Mouse (Mus musculus) embryonic facial prominence, embryonic 12.5 days (tissue): ENCODE results near the gene Pex1. TPM values are rescaled to one million over a fixed set of nuclear protein-coding genes. Genes with fewer than 3 reads are reported as not detected.

Source experiments
- ATAC-seq: fragments of 200-750 bp; cut with Nextera tagmentation; 2 replicates; pipeline ENCODE4 v1.8.0; 2017; ENCODE audit not compliant: insufficient number of reproducible peaks, insufficient read depth, low FRiP score, low TSS enrichment
- H3K27ac ChIP-seq: fragments of 300-500 bp; sonication (generic); 2 replicates; pipeline ENCODE4 v1.5.1; 2016; ENCODE audit warnings: mild to moderate bottlenecking
- H3K27me3 ChIP-seq: fragments of 300-500 bp; sonication (generic); 2 replicates; pipeline ENCODE4 v1.6.1; 2016; ENCODE audit warnings: mild to moderate bottlenecking, moderate library complexity
- H3K36me3 ChIP-seq: fragments of 300-500 bp; sonication (generic); 2 replicates; pipeline ENCODE4 v1.6.1; 2016; ENCODE audit warnings: mild to moderate bottlenecking
- H3K4me1 ChIP-seq: fragments of 300-500 bp; sonication (generic); 2 replicates; pipeline ENCODE4 v1.6.1; 2016
- H3K4me2 ChIP-seq: fragments of 300-500 bp; sonication (generic); replicated peaks from 2 replicates; pipeline ENCODE4 v1.6.1; 2016; ENCODE audit warnings: mild to moderate bottlenecking, moderate library complexity
- H3K4me3 ChIP-seq: fragments of 300-500 bp; sonication (generic); 2 replicates; pipeline ENCODE4 v1.5.1; 2016; ENCODE audit warnings: mild to moderate bottlenecking
- H3K9ac ChIP-seq: fragments of 300-500 bp; sonication (generic); 2 replicates; pipeline ENCODE4 v1.6.1; 2016; ENCODE audit warnings: mild to moderate bottlenecking, moderate library complexity
- H3K9me3 ChIP-seq: fragments of 300-500 bp; sonication (generic); 2 replicates; pipeline ENCODE4 v1.6.1; 2016; ENCODE audit warnings: mild to moderate bottlenecking, moderate library complexity
- WGBS: fragments of 180-500 bp; shearing (Covaris S2); methylation state at CpG from one replicate; pipeline ENCODE4 v1.1.7; 2016; 5-methylcytosine and 5-hydroxymethylcytosine counted together
- polyA plus RNA-seq: library from polyadenylated mRNA; unstranded; fragments of >200 nt; fragmentation: Nextera tagmentation; extraction: Ambion mirVana; gene quantifications from 2 replicates; pipeline ENCODE4 v1.2.1, GENCODE M21; 2016

The Pex1 gene
- polyA plus RNA-seq = 16.7 and 20.8 TPM in 2 replicates

DNA sequence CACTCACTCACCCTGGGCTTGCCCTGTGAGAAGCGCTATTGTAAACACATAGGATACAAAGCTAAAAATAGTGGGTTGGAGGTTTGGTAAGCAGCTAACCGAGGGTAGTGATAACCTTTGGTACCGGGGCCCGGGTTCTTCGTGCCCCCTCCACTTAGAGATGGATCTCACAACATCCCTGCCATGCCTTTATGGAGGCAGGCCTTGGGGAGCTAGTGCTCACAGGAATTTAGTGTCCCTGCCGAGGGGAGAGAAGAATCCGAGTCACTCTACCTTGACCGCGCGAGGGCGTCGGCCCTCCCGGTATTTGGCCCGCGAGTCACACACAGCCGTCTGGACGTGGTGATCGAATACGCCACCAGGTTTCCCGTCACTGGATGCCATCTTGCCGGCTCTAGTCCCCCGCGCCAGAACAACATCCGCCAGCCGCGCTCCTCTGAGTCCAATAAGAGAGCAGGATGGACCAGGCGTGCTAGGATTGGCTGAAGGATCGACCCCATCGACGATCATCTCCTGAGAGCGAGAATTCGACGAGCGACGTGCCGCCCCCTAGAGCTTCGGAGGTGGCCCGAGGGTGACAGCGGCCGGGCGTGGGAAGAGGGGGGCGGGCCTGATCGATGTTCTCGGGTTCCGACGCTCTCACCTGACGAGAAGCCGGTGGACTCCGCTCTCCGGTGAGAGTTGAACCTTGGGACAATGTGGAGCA, at the start of gene Pex1:
Pex1 (plus strand) TSS at position 374 of the 706 bp plus-strand sequence.
- under 1% methylated on average over 50 of the region's 50 CpGs for WGBS
- H3K9me3 ChIP-seq = no peaks in the 10 kb centered on the region
- H3K4me3 ChIP-seq = peak within 1 kb of the TSS; percentile 83
- H3K27ac ChIP-seq = peak within 1 kb of the TSS; percentile 26; the same call in 1 of the 2 replicates
- peaks cover 13% of the 10 kb centered on the region; the same call in 1 of the 2 replicates for H3K36me3 ChIP-seq
- H3K4me2 ChIP-seq = peak within 1 kb of the TSS; percentile 76
- ATAC-seq = peak; percentile 97
- H3K4me1 ChIP-seq = peaks cover 11% of the 10 kb centered on the region
- H3K27me3 ChIP-seq = no peaks in the 10 kb centered on the region
- H3K9ac ChIP-seq = peak within 1 kb of the TSS; percentile 69

DNA sequence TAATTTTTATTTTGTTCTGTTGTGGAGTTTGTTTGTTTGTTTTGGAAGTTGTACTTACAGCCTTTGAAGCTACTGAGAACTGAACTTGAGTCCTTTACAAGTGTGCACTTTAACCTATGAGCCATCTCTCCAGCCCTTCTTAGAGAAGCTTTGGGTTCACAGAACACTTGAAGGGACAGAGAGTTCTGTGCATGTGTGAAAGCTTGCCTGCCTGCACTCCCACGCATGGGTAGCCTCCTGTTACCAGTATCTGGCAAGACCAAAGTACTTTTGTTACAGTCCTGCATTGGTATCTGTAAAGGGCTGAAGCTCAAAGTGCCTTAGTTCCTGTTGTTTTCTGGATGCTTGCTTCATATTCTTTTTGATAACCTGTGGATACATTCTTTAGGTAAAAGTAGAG, 49.6 kb upstream of the Pex1 start:
- H3K27me3 ChIP-seq = no peaks in the 10 kb centered on the region
- H3K4me1 ChIP-seq = peaks cover 13% of the 10 kb centered on the region
- no peaks in the 10 kb centered on the region for H3K9me3 ChIP-seq
- H3K9ac ChIP-seq = no peak overlapping the region
- WGBS = 88% methylated on average over 1 of the region's 1 CpGs
- H3K4me3 ChIP-seq = no peak overlapping the region
- no peak overlapping the region for H3K4me2 ChIP-seq
- H3K36me3 ChIP-seq = peaks cover 6% of the 10 kb centered on the region; the same call in 1 of the 2 replicates
- no peak overlapping the region for H3K27ac ChIP-seq
- ATAC-seq = no peak

DNA sequence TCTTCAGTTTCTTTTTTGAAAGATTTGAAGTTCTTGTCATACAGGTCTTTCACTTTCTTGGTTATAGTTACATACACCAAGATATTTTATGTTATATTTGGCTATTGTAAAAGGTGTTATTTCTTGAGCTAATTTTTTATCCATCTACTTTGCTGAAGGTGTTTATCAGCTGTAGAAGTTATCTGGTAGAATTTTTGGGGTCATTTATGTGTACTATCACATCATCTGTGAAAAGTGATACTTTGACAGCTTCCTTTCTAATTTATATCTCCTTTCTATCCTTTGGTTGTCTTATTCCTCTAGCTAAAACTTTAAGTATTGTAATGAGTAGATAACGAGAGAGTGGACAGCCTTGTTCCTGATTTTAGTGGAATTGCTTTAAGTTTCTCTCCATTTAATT, 44.4 kb upstream of the Pex1 start:
- ATAC-seq = no peak
- H3K36me3 ChIP-seq = peaks cover 23% of the 10 kb centered on the region
- H3K9ac ChIP-seq = no peak overlapping the region
- no peak overlapping the region for H3K27ac ChIP-seq
- no peaks in the 10 kb centered on the region for H3K4me1 ChIP-seq
- H3K27me3 ChIP-seq = no peaks in the 10 kb centered on the region
- 93% methylated on average over 1 of the region's 1 CpGs for WGBS
- H3K4me2 ChIP-seq = no peak overlapping the region
- H3K4me3 ChIP-seq = no peak overlapping the region
- no peaks in the 10 kb centered on the region for H3K9me3 ChIP-seq

DNA sequence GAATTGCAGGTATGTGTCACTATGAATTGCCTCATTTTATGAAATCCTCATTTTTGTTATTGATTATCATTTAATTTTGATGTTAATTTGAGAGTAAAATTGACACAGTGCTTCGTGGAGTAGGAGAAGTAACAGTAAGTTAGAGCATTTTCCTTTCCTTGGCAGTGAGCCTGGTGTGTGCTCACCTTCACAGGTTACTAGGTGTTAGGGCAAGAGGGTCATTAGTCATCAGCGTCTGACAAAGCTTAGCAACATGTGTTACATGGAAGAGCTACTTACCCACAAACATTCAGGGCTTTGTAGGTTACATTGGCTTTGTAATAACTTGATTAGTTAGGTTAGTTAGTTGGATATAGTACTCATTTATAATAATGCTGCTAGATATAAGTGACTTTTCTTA, 41.7 kb upstream of the Pex1 start:
- peaks cover 33% of the 10 kb centered on the region for H3K36me3 ChIP-seq
- H3K27ac ChIP-seq = no peak overlapping the region
- no peak overlapping the region for H3K4me2 ChIP-seq
- no peak overlapping the region for H3K9ac ChIP-seq
- 90% methylated on average over 2 of the region's 2 CpGs for WGBS
- H3K4me1 ChIP-seq = no peaks in the 10 kb centered on the region
- H3K27me3 ChIP-seq = no peaks in the 10 kb centered on the region
- no peak for ATAC-seq
- no peak overlapping the region for H3K4me3 ChIP-seq
- no peaks in the 10 kb centered on the region for H3K9me3 ChIP-seq

DNA sequence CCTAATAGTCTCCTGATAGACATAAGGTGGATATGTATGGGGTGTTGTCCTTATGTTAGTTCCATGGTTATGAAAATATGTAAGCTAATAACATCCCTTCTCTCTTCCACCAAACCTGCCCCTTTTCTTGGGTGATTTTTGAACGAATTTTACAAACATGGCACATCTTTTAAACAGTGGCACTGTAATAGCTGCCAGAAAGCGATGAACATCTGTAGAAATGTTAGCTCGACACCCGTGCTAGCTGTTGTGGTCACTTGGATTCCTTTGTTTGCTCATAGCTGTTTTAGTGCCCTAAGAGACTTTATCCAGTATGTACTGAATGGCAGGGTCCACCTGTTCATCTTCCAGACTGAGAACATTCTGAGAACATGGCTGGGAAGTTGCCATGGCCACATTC, 24.6 kb upstream of the Pex1 start, which contains the start of gene 1700109H08Rik:
1700109H08Rik (plus strand) TSS at position 301 of the 400 bp plus-strand sequence.
- WGBS = 96% methylated on average over 4 of the region's 4 CpGs
- H3K27ac ChIP-seq = no peak within 1 kb of the TSS
- no peaks in the 10 kb centered on the region for H3K27me3 ChIP-seq
- H3K4me3 ChIP-seq = no peak within 1 kb of the TSS
- no peaks in the 10 kb centered on the region for H3K9me3 ChIP-seq
- no peak within 1 kb of the TSS for H3K9ac ChIP-seq
- peaks cover 89% of the 10 kb centered on the region for H3K36me3 ChIP-seq
- H3K4me1 ChIP-seq = no peaks in the 10 kb centered on the region
- no peak for ATAC-seq
- no peak within 1 kb of the TSS for H3K4me2 ChIP-seq

DNA sequence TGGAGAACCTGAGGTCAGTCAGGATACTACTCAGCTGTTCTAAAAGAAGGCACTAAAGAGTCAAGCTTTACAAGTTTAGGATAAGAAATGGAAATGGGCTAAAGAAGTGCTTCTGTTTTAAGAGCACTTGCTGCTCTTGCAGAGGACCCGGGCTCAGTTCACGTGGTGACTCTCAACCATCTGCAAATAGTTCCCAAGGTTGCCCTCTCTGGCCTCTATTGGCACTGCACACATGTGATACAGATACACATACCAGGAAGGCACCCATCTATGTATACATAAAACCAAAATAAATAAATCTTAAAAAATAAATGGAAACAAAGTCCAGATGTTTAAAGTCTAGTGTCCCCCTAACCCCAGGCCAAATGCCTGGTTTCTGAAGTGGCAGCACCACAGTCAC, 21.0 kb upstream of the Pex1 start:
- Histone ChIP-seq H3K9me3 (no peaks in the 10 kb centered on the region), H3K4me2 (no peak overlapping the region), H3K4me1 (no peaks in the 10 kb centered on the region), H3K27ac (no peak overlapping the region), H3K36me3 (peaks cover 92% of the 10 kb centered on the region), H3K27me3 (no peaks in the 10 kb centered on the region), H3K4me3 (no peak overlapping the region), H3K9ac (no peak overlapping the region)
- no peak for ATAC-seq
- 94% methylated on average over 2 of the region's 2 CpGs for WGBS

DNA sequence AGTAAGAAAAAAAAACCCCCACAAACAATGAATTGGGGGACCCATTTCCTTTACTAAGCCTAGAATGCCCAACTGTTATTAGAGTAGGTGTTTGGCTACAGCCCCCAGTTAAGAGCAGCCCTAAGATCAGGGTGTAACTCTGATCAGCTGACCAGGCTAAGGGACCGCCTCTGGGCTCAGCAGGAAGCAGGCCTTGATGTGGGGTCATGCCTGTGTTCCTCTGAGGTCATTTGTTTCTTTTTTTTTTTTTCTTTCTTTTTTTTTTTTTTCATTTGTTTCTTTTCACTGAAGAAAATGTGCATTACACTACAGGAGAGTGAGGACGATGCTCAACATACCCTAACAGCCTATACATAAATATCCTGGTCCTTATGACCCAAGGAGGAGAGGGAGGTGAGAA, 17.9 kb upstream of the Pex1 start:
- H3K27me3 ChIP-seq = no peaks in the 10 kb centered on the region
- H3K9ac ChIP-seq = no peak overlapping the region
- no peaks in the 10 kb centered on the region for H3K9me3 ChIP-seq
- H3K4me3 ChIP-seq = no peak overlapping the region
- peaks cover 91% of the 10 kb centered on the region for H3K36me3 ChIP-seq
- H3K4me1 ChIP-seq = no peaks in the 10 kb centered on the region
- H3K27ac ChIP-seq = no peak overlapping the region
- WGBS = 98% methylated on average over 2 of the region's 2 CpGs
- ATAC-seq = no peak
- no peak overlapping the region for H3K4me2 ChIP-seq

DNA sequence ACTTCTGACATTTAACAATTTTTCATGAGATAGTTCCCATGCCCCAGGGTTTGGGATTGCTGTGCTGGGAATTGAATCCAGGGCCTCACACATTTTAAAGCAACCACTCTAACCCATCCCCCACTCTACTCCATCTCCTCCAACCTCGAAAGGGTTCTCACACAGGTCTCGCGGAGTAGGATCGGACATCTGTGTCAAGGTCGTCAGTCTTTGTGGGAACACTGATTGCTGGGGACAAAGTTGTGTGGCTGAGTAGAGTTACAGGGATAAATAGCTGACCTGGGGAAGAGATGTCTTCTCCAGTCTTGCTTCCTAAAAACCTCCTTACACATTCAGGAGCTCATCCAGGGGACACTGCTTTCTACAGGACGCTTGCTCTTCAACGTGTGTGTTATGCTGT, 16.8 kb upstream of the Pex1 start:
- ATAC-seq = no peak
- Histone ChIP-seq H3K4me2 (no peak overlapping the region), H3K4me1 (no peaks in the 10 kb centered on the region), H3K4me3 (no peak overlapping the region), H3K9me3 (no peaks in the 10 kb centered on the region), H3K27ac (no peak overlapping the region), H3K27me3 (no peaks in the 10 kb centered on the region), H3K9ac (no peak overlapping the region), H3K36me3 (peaks cover 88% of the 10 kb centered on the region)
- WGBS = 94% methylated on average over 7 of the region's 7 CpGs

DNA sequence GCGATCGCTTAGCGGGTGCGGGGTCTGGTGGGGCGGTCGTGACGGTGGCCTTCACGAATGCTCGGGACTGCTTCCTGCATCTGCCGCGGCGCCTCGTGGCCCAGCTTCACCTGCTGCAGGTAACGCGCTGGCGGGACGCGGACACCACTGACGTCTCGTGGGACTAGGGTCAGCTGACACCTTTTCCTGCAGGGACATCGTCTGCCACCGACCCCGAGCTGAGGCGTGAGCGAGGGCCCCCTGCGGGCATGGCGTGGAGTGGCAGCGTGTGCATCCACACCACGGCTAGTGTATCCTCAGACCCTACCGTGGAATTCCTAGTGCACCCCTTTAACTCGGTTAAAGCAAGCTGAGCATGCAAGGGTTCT, 517 bp downstream of the Pex1 start, which contains the start of gene Rbm48:
Rbm48 (minus strand) TSS at position 187 of the 368 bp plus-strand sequence.
- H3K27ac ChIP-seq = peak within 1 kb of the TSS; percentile 26; the same call in 1 of the 2 replicates
- peak; percentile 65 for ATAC-seq
- under 1% methylated on average over 31 of the region's 31 CpGs for WGBS

DNA sequence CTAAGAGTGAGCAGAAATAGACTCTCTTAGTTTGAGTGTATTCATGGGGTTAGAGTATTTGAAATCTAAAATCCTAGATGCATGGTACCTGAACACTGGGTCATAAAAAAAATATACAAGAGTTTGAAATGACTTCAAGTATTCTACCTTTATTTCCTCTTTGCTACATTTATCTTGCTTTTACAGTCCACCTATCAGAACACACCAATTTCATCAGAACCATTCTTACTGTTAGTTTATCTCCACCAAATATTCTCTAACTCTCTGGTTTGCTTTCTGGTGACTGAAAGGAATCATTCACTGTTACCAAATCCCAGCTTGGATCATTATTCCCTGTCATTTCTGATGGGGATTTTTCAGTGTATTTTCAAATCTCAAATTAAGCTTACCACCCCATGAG, 1.3 kb downstream of the Pex1 start:
- Histone ChIP-seq H3K4me3 (peak overlapping the region; percentile 83), H3K9ac (no peak overlapping the region), H3K4me2 (peak overlapping the region; percentile 68), H3K9me3 (no peaks in the 10 kb centered on the region), H3K27ac (no peak overlapping the region), H3K4me1 (peaks cover 11% of the 10 kb centered on the region), H3K27me3 (no peaks in the 10 kb centered on the region), H3K36me3 (0 out of 2 replicates have a peak, but pooled peaks cover 4% of the 10 kb centered on the region)
- no peak for ATAC-seq

More for the DNA sequence above, 517 bp downstream of the Pex1 start, which contains the start of gene Rbm48:
- Histone ChIP-seq H3K9me3 (no peaks in the 10 kb centered on the region), H3K4me3 (peak within 1 kb of the TSS; percentile 83), H3K36me3 (peaks cover 8% of the 10 kb centered on the region; the same call in 1 of the 2 replicates), H3K4me1 (peaks cover 11% of the 10 kb centered on the region), H3K9ac (peak within 1 kb of the TSS; percentile 69), H3K27me3 (no peaks in the 10 kb centered on the region), H3K4me2 (peak within 1 kb of the TSS; percentile 76)

DNA sequence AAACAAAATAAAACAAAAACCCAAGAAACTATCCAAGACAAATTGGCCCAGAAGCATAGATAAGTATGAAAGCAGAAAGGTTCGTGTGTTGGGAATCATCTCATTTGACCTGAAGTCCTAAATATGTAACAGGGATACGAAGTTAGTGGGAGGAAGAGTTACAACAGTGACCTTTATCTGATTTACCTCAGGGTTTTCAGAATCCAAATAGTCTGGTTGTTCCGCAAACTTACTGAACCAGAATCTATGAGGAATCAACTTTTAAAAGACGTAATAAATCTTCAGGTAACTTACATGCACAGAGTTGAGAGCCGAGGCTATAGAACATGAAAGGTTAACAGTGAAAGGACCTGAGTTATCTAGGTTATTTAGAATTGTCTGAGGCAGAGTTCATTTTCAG, 2.9 kb downstream of the Pex1 start:
- no peaks in the 10 kb centered on the region for H3K9me3 ChIP-seq
- H3K36me3 ChIP-seq = no peaks in the 10 kb centered on the region
- H3K27me3 ChIP-seq = no peaks in the 10 kb centered on the region
- 87% methylated on average over 5 of the region's 5 CpGs for WGBS
- H3K27ac ChIP-seq = no peak overlapping the region
- H3K9ac ChIP-seq = no peak overlapping the region
- no peak overlapping the region for H3K4me2 ChIP-seq
- no peak for ATAC-seq
- no peak overlapping the region for H3K4me3 ChIP-seq
- H3K4me1 ChIP-seq = peaks cover 11% of the 10 kb centered on the region

DNA sequence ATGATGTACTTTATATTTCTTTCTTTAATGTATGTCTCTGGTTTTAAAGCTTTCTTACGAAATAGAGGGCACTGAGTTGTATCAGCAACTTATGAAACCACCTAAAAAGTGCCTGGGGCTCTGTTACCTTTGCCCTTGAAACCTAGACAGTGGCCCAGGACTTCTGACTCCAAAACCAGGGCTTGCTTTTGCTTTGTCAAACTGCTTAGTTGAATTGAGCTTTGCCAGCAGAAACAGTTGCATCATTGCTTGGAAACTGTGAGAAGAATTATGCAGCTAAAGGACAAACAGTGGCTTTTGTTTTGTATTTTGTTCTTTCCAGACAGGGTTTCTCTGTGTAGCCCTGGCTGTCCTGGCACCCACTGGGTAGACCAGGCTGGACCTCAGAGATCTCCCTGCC, 4.4 kb downstream of the Pex1 start:
- no peaks in the 10 kb centered on the region for H3K27me3 ChIP-seq
- no peak overlapping the region for H3K4me3 ChIP-seq
- H3K4me2 ChIP-seq = no peak overlapping the region
- 90% methylated on average over 1 of the region's 1 CpGs for WGBS
- ATAC-seq = no peak
- H3K36me3 ChIP-seq = peaks cover 5% of the 10 kb centered on the region
- H3K27ac ChIP-seq = no peak overlapping the region
- no peaks in the 10 kb centered on the region for H3K9me3 ChIP-seq
- H3K4me1 ChIP-seq = peaks cover 4% of the 10 kb centered on the region
- no peak overlapping the region for H3K9ac ChIP-seq
